In the genomic region with DNA sequence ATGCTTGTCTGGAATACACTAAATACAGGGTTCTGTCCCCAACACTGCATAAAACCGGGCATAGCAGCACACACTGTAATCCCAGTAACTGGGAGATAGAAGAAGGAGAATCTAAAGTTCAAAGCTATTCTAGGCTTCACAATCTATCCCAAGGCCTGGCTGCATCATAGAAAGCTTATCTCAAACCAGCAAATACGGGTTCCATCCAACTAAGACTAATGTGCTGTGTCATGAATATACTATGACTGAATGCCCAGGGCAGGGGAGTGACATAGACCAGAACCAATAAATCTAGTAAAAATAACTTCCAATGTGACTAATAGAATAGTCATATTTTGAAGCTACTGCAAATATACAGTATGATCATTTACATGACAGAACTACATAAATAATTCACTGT, we compare ENCODE assay signal across 26 mouse cellular contexts. TPM values are rescaled to one million over a fixed set of nuclear protein-coding genes. Genes with fewer than 3 reads are reported as not detected.
DNase-seq lines count a peak whose midpoint lies in the region; ATAC-seq and TF ChIP-seq lines count a peak whose summit lies in the region.
"Had no signal": no experiment of that assay in that cellular context is flagged by ENCODE, and none has a peak within 500 bp of the region (broad histone marks: within the 10 kb centered on the region; RNA-seq: fewer than 3 reads in every experiment).

No protein-coding gene starts in this region.

- no peak for TF ChIP-seq POLR2A in embryonic fibroblast, embryonic 13.5 days (IDR thresholded peaks at IDR 0.05; ENCODE audit: low read depth, low read length)

- no peak for TF ChIP-seq CTCF in heart, postnatal 0 days (IDR thresholded peaks at IDR 0.05; ENCODE audit: low read depth)
- TF ChIP-seq CTCF in embryonic fibroblast, embryonic 13.5 days (IDR thresholded peaks at IDR 0.05; ENCODE audit: borderline replicate concordance, insufficient read depth, low read length), result no peak

- H3K36me3 ChIP-seq in heart, postnatal 0 days (replicated peaks; ENCODE audit: control insufficient read depth, insufficient read depth, low read length), result no peaks in the 10 kb centered on the region
- H3K36me3 ChIP-seq: heart, embryonic 10.5 days; hindbrain, embryonic 10.5 days; hindbrain, embryonic 13.5 days; intestine, embryonic 15.5 days had no signal

- no peaks in the 10 kb centered on the region for H3K9me3 ChIP-seq in heart, postnatal 0 days (replicated peaks; ENCODE audit: control insufficient read depth, low read length)
- H3K9me3 ChIP-seq: heart, embryonic 10.5 days; hindbrain, embryonic 10.5 days; hindbrain, embryonic 13.5 days; intestine, embryonic 15.5 days had no signal

- peak; percentile 49 for ATAC-seq in heart, postnatal 0 days (ENCODE audit: insufficient read depth, low read depth)
- ATAC-seq: CD4-positive, CD25-positive, alpha-beta regulatory T cell, adult 4 months; forebrain, embryonic 14.5 days; forebrain, postnatal 0 days; hindbrain, embryonic 16.5 days; intestine, embryonic 15.5 days had no signal

- no peak overlapping the region for H3K4me3 ChIP-seq in heart, postnatal 0 days (ENCODE audit: low read depth, low read length)
- H3K4me3 ChIP-seq in embryonic fibroblast, embryonic 13.5 days (ENCODE audit: insufficient read depth, low read length), result no peak overlapping the region
- H3K4me3 ChIP-seq: gastrocnemius, adult 2 months; heart, embryonic 10.5 days; hindbrain, embryonic 10.5 days; hindbrain, embryonic 13.5 days; intestine, embryonic 15.5 days had no signal

- WGBS in heart, postnatal 0 days, result 20% methylated on average over 2 of the region's 2 CpGs

- intact Hi-C loops in heart, postnatal 36 days (cut with DNase I), result no loop called here
- intact Hi-C loops in heart, postnatal 25 days (cut with DNase I), result loop anchor here (5.0 kb wide), 1 partner anchor 33 kb away; no protein-coding TSS in a partner anchor

- TF ChIP-seq EP300 in heart, postnatal 0 days (IDR thresholded peaks at IDR 0.05; ENCODE audit: low read depth), result 0 out of 2 replicates have a peak, but pooled peaks have one; percentile 30

- H3K9ac ChIP-seq in heart, postnatal 0 days (replicated peaks; ENCODE audit: low read depth, low read length), result no peak overlapping the region; the same call in 1 of the 2 replicates
- H3K9ac ChIP-seq: forebrain, postnatal 0 days; hindbrain, embryonic 13.5 days; intestine, embryonic 15.5 days had no signal

- peak; percentile 8 for DNase-seq in adrenal gland, postnatal 14 days
- no peak for DNase-seq in adrenal gland, postnatal 25 days
- peak; percentile 9 to 11 for DNase-seq in heart, adult 9 months (ENCODE audit: low spot score in 2 of 2)
- DNase-seq in heart, postnatal 36 days, result no peak
- DNase-seq in heart, postnatal 0 days (ENCODE audit: low spot score), result peak; percentile 74
- DNase-seq in heart, postnatal 25 days (ENCODE audit: low spot score), result no peak
- DNase-seq: adrenal gland, postnatal 10 days; cerebellum, adult 11-12 months; cerebellum, adult 8-10 months; cerebellum, postnatal 10 days; cerebellum, postnatal 36 days; forebrain, postnatal 0 days; gastrocnemius, adult 2 months; gastrocnemius, postnatal 25 days; kidney, adult 2 months had no signal

- no peaks in the 10 kb centered on the region for H3K27me3 ChIP-seq in heart, postnatal 0 days (ENCODE audit: control insufficient read depth, insufficient read depth, low read length)
- H3K27me3 ChIP-seq: hindbrain, embryonic 13.5 days; intestine, embryonic 15.5 days had no signal

- H3K4me1 ChIP-seq in heart, postnatal 0 days (ENCODE audit: control insufficient read depth, insufficient read depth), result peaks cover 54% of the 10 kb centered on the region
- H3K4me1 ChIP-seq in embryonic fibroblast, embryonic 13.5 days (ENCODE audit: control insufficient read depth, insufficient read depth, low read length), result peaks cover 6% of the 10 kb centered on the region
- H3K4me1 ChIP-seq: hindbrain, embryonic 10.5 days had no signal

- peak overlapping the region; percentile 72 for H3K27ac ChIP-seq in heart, postnatal 0 days (ENCODE audit: low read depth)
- H3K27ac ChIP-seq in embryonic fibroblast, embryonic 13.5 days (ENCODE audit: insufficient read depth, low read length), result 0 out of 2 replicates have a peak overlapping the region, but pooled peaks have one; percentile 32
- H3K27ac ChIP-seq: gastrocnemius, adult 2 months; heart, embryonic 10.5 days; hindbrain, embryonic 10.5 days; hindbrain, embryonic 13.5 days; intestine, embryonic 15.5 days; kidney, postnatal 0 days had no signal

- H3K4me2 ChIP-seq in heart, postnatal 0 days (ENCODE audit: low read depth, low read length), result 0 out of 2 replicates have a peak overlapping the region, but pooled peaks have one; percentile 9
- H3K4me2 ChIP-seq: hindbrain, embryonic 13.5 days; intestine, embryonic 15.5 days had no signal

RNA-seq across cellular contexts. Expression of a gene that starts 35.0 kb away (rescaled TPM):
- 4.3 and 5.8 TPM in 2 replicates for total RNA-seq in adrenal gland, postnatal 14 days (2021)
- total RNA-seq in adrenal gland, postnatal 25 days (2021), result 6.7 and 8.7 TPM in 2 replicates
- total RNA-seq in heart, postnatal 36 days (2021), result 1 to 10 TPM; 3.5 to 4.6 TPM
- total RNA-seq in heart, postnatal 0 days (2014; rRNA removed; ENCODE audit: low replicate concordance), result 5.6 and 12.8 TPM in 2 replicates
- 1.8 and 2.0 TPM in 2 replicates for polyA plus RNA-seq in heart, postnatal 0 days (2015; fragmentation: Nextera tagmentation; extraction: Ambion mirVana)
- 1 to 10 TPM; 3.4 to 5.3 TPM for total RNA-seq in heart, postnatal 25 days (2021)
- polyA plus RNA-seq in embryonic fibroblast, embryonic 13.5 days (2011; ENCODE audit: insufficient read length, low read depth, missing spikeins), result 24.0 and 24.8 TPM in 2 replicates
- total RNA-seq: MEL had no signal
- polyA plus RNA-seq: C2C12; CD4-positive, CD25-positive, alpha-beta regulatory T cell, adult 4 months had no signal

Comparison
In these comparisons a context has a peak if more than half of its experiments do, and no peak if none do; other contexts are left out.
1. DNase-seq: peak in adrenal gland, postnatal 14 days (single experiment), heart, adult 9 months (2 of 2) and heart, postnatal 0 days (single experiment); none in adrenal gland, postnatal 25 days (single experiment), heart, postnatal 36 days (0 of 2) and heart, postnatal 25 days (single experiment).